8 mouse cellular contexts compared by ENCODE assay signal in genomic region chr5:103910748-103911409, GRCm38 (mm10). TPM values are rescaled to one million over a fixed set of nuclear protein-coding genes. Genes with fewer than 3 reads are reported as not detected.
DNase-seq lines count a peak whose midpoint lies in the region; ATAC-seq and TF ChIP-seq lines count a peak whose summit lies in the region.

Gene Klhl8, minus strand, starts transcription at chr5:103911259.

- peak within 1 kb of the TSS; percentile 67; the same call in 1 of the 2 replicates for H3K27ac ChIP-seq in hindbrain, embryonic 11.5 days (ENCODE audit: low read depth, low read length)
- no peak within 1 kb of the TSS for H3K27ac ChIP-seq in lung, postnatal 0 days (ENCODE audit: low read length)

- peak; percentile 94 for DNase-seq in NIH3T3 (ENCODE audit: low read depth)
- DNase-seq in cerebellum, adult 9-11 months: peak; percentile 90
- peak; percentile 56 to 85 for DNase-seq in frontal cortex, adult 2 months (ENCODE audit: extremely low spot score in 1 of 2, low spot score in 1 of 2)
- DNase-seq in hindbrain, embryonic 11.5 days (ENCODE audit: low spot score): peak; percentile 94
- DNase-seq in layer of hippocampus, postnatal 10 days (ENCODE audit: low spot score in 2 of 2): peak; percentile 75 to 86
- peak; percentile 93 for DNase-seq in lung, postnatal 0 days (ENCODE audit: low spot score)
- DNase-seq in ovary, postnatal 10 days (ENCODE audit: low spot score): peak; percentile 49
- DNase-seq in thymus, postnatal 0 days (ENCODE audit: low spot score): peak; percentile 78

- H3K36me3 ChIP-seq in hindbrain, embryonic 11.5 days (ENCODE audit: control insufficient read depth, insufficient read depth, low read length): no peaks in the 10 kb centered on the region
- no peaks in the 10 kb centered on the region for H3K36me3 ChIP-seq in lung, postnatal 0 days (ENCODE audit: insufficient read depth, low read length)

- peak; percentile 98 for ATAC-seq in hindbrain, embryonic 11.5 days (ENCODE audit: low FRiP score)
- peak; percentile 99 for ATAC-seq in lung, postnatal 0 days

- H3K9ac ChIP-seq in hindbrain, embryonic 11.5 days (ENCODE audit: low read depth, low read length): peak within 1 kb of the TSS; percentile 87
- peak within 1 kb of the TSS; percentile 47 for H3K9ac ChIP-seq in lung, postnatal 0 days (replicated peaks; ENCODE audit: low read depth)

- H3K9me3 ChIP-seq in hindbrain, embryonic 11.5 days (ENCODE audit: control insufficient read depth, low read length): no peaks in the 10 kb centered on the region
- no peaks in the 10 kb centered on the region for H3K9me3 ChIP-seq in lung, postnatal 0 days (ENCODE audit: low read length)

- TF ChIP-seq CTCF in lung, postnatal 0 days (IDR thresholded peaks at IDR 0.05): no peak

- under 1% methylated on average over 55 of the region's 86 CpGs for WGBS in hindbrain, embryonic 11.5 days
- under 1% methylated on average over 62 of the region's 86 CpGs for WGBS in lung, postnatal 0 days

- no peak for TF ChIP-seq EP300 in lung, postnatal 0 days (IDR thresholded peaks at IDR 0.05)

- peak within 1 kb of the TSS; percentile 84 for H3K4me3 ChIP-seq in hindbrain, embryonic 11.5 days (ENCODE audit: low read depth, low read length)
- H3K4me3 ChIP-seq in lung, postnatal 0 days (ENCODE audit: low read depth, low read length): peak within 1 kb of the TSS; percentile 75

- H3K27me3 ChIP-seq in hindbrain, embryonic 11.5 days (ENCODE audit: control insufficient read depth, insufficient read depth, low read length): no peaks in the 10 kb centered on the region
- no peaks in the 10 kb centered on the region for H3K27me3 ChIP-seq in lung, postnatal 0 days (replicated peaks; ENCODE audit: insufficient read depth, low read length)

- peak within 1 kb of the TSS; percentile 89 for H3K4me2 ChIP-seq in hindbrain, embryonic 11.5 days (replicated peaks; ENCODE audit: low read depth, low read length)
- H3K4me2 ChIP-seq in lung, postnatal 0 days (replicated peaks; ENCODE audit: low read depth, low read length): peak within 1 kb of the TSS; percentile 91

- H3K4me1 ChIP-seq in hindbrain, embryonic 11.5 days (replicated peaks; ENCODE audit: control insufficient read depth, insufficient read depth, low read length): no peaks in the 10 kb centered on the region
- H3K4me1 ChIP-seq in lung, postnatal 0 days (ENCODE audit: insufficient read depth, low read depth, low read length): no peaks in the 10 kb centered on the region

RNA-seq across cellular contexts. Expression of gene Klhl8, which starts in this region (rescaled TPM):
- 28.9 and 29.4 TPM in 2 replicates for polyA plus RNA-seq in frontal cortex, adult 2 months (2012; rRNA removed)
- 15.6 and 17.2 TPM in 2 replicates for polyA plus RNA-seq in hindbrain, embryonic 11.5 days (2014; fragmentation: Nextera tagmentation; extraction: Ambion mirVana)
- total RNA-seq in layer of hippocampus, postnatal 10 days (2021): 10 to 100 TPM; 40.8 to 43.0 TPM
- polyA plus RNA-seq in lung, postnatal 0 days (2015; fragmentation: Nextera tagmentation; extraction: Ambion mirVana): 7.1 and 8.0 TPM in 2 replicates
- polyA plus RNA-seq in thymus, postnatal 0 days (2015; fragmentation: Nextera tagmentation; extraction: Ambion mirVana): 8.6 and 9.3 TPM in 2 replicates
